Mouse (Mus musculus) embryonic facial prominence, embryonic 13.5 days (tissue): ENCODE results near the gene Olfr432. TPM values are rescaled to one million over a fixed set of nuclear protein-coding genes. Genes with fewer than 3 reads are reported as not detected.
A peak's percentile ranks its signal among the peaks of the same experiment; 100 is the strongest.
"Not testable (repeated sequence)": the region's sequence is repeated elsewhere in the genome, so short reads cannot be mapped to it uniquely, and the experiment has no call there.

ENCODE experiments used
- ATAC-seq: fragments of 200-750 bp; cut with Nextera tagmentation; 2 replicates; pipeline ENCODE4 v1.8.0; 2017; ENCODE audit warnings: low read depth; ENCODE audit not compliant: insufficient number of reproducible peaks, insufficient read depth, low FRiP score, low TSS enrichment
- H3K27ac ChIP-seq: fragments of 300-500 bp; sonication (generic); 2 replicates; pipeline ENCODE4 v1.5.1; 2015; ENCODE audit warnings: moderate library complexity, mild to moderate bottlenecking, inconsistent platforms
- H3K27me3 ChIP-seq: fragments of 300-500 bp; sonication (generic); 2 replicates; pipeline ENCODE4 v1.6.1; 2015; ENCODE audit warnings: mild to moderate bottlenecking, inconsistent platforms
- H3K36me3 ChIP-seq: fragments of 300-500 bp; sonication (generic); 2 replicates; pipeline ENCODE4 v1.6.1; 2015; ENCODE audit warnings: mild to moderate bottlenecking, inconsistent platforms
- H3K4me1 ChIP-seq: fragments of 300-500 bp; sonication (generic); 2 replicates; pipeline ENCODE4 v1.6.1; 2015; ENCODE audit warnings: inconsistent platforms
- H3K4me2 ChIP-seq: fragments of 300-500 bp; sonication (generic); 2 replicates; pipeline ENCODE4 v1.6.1; 2015; ENCODE audit warnings: moderate library complexity, mild to moderate bottlenecking, inconsistent platforms
- H3K4me3 ChIP-seq: fragments of 300-500 bp; sonication (generic); 2 replicates; pipeline ENCODE4 v1.5.1; 2015; ENCODE audit warnings: mild to moderate bottlenecking, inconsistent platforms
- H3K9ac ChIP-seq: fragments of 300-500 bp; sonication (generic); 2 replicates; pipeline ENCODE4 v1.6.1; 2015; ENCODE audit warnings: mild to moderate bottlenecking, inconsistent platforms
- H3K9me3 ChIP-seq: fragments of 300-500 bp; sonication (generic); 2 replicates; pipeline ENCODE4 v1.6.1; 2016; ENCODE audit warnings: inconsistent platforms
- WGBS: fragments of 180-500 bp; shearing (Covaris S2); methylation state at CpG from one replicate; pipeline ENCODE4 v1.1.7; 2015; ENCODE audit warnings: mixed read lengths; 5-methylcytosine and 5-hydroxymethylcytosine counted together
- polyA plus RNA-seq: library from polyadenylated mRNA; unstranded; fragments of >200 nt; fragmentation: Nextera tagmentation; extraction: Ambion mirVana; gene quantifications from 2 replicates; pipeline ENCODE4 v1.2.1, GENCODE M21; 2015

Olfr432 gene
- not detected in 2 replicates for polyA plus RNA-seq

- ATAC-seq: no peak
- 62% methylated on average over 2 of the region's 2 CpGs for WGBS
Measured at GRCm38 (mm10) chr1:174048893-174049292, at the start of gene Olfr432. Gene Olfr432 (plus strand): TSS chr1:174049205.

GRCm38 (mm10) chr1:174004352-174005109 is 44.5 kb upstream of the Olfr432 start:
- H3K9me3 ChIP-seq, H3K36me3 ChIP-seq, H3K4me2 ChIP-seq, H3K27ac ChIP-seq, H3K27me3 ChIP-seq, H3K4me1 ChIP-seq, H3K4me3 ChIP-seq, H3K9ac ChIP-seq, ATAC-seq: not testable (repeated sequence)
- WGBS: 75% methylated on average over 2 of the region's 3 CpGs

More at GRCm38 (mm10) chr1:174048893-174049292, at the start of gene Olfr432:
- Histone ChIP-seq H3K4me3 (no peak within 1 kb of the TSS), H3K27me3 (no peaks in the 10 kb centered on the region), H3K4me2 (no peak within 1 kb of the TSS), H3K27ac (no peak within 1 kb of the TSS), H3K36me3 (no peaks in the 10 kb centered on the region), H3K4me1 (no peaks in the 10 kb centered on the region), H3K9ac (no peak within 1 kb of the TSS), H3K9me3 (no peaks in the 10 kb centered on the region)

GRCm38 (mm10) chr1:174007050-174007449 is 42.0 kb upstream of the Olfr432 start:
- not testable (repeated sequence) for H3K27ac ChIP-seq, H3K27me3 ChIP-seq, ATAC-seq, H3K9me3 ChIP-seq, H3K9ac ChIP-seq, H3K4me1 ChIP-seq, H3K36me3 ChIP-seq, H3K4me2 ChIP-seq, H3K4me3 ChIP-seq

- H3K9me3 ChIP-seq: no peaks in the 10 kb centered on the region
- no peak for ATAC-seq
- H3K4me1 ChIP-seq: no peaks in the 10 kb centered on the region
- 32% methylated on average over 1 of the region's 1 CpGs for WGBS
- no peaks in the 10 kb centered on the region for H3K36me3 ChIP-seq
- no peak within 1 kb of the TSS for H3K9ac ChIP-seq
- H3K27ac ChIP-seq: no peak within 1 kb of the TSS
- H3K4me2 ChIP-seq: no peak within 1 kb of the TSS
- no peaks in the 10 kb centered on the region for H3K27me3 ChIP-seq
- H3K4me3 ChIP-seq: no peak within 1 kb of the TSS
Measured at GRCm38 (mm10) chr1:174031698-174032097, 17.3 kb upstream of the Olfr432 start, which contains the start of gene Ifi205. Gene Ifi205 (minus strand): TSS chr1:174031810.

GRCm38 (mm10) chr1:174035841-174036240 is 13.2 kb upstream of the Olfr432 start:
- no peak overlapping the region for H3K4me3 ChIP-seq
- 48% methylated on average over 4 of the region's 4 CpGs for WGBS
- ATAC-seq: no peak
- H3K36me3 ChIP-seq: no peaks in the 10 kb centered on the region
- no peak overlapping the region for H3K4me2 ChIP-seq
- H3K9ac ChIP-seq: no peak overlapping the region
- H3K9me3 ChIP-seq: no peaks in the 10 kb centered on the region
- H3K4me1 ChIP-seq: no peaks in the 10 kb centered on the region
- no peaks in the 10 kb centered on the region for H3K27me3 ChIP-seq
- no peak overlapping the region for H3K27ac ChIP-seq

- Histone ChIP-seq H3K4me1 (no peaks in the 10 kb centered on the region), H3K36me3 (no peaks in the 10 kb centered on the region), H3K27ac (no peak overlapping the region), H3K9ac (no peak overlapping the region), H3K27me3 (no peaks in the 10 kb centered on the region), H3K4me3 (no peak overlapping the region), H3K9me3 (no peaks in the 10 kb centered on the region), H3K4me2 (no peak overlapping the region)
- no peak for ATAC-seq
- 91% methylated on average over 3 of the region's 3 CpGs for WGBS
Measured at GRCm38 (mm10) chr1:174038480-174038879, 10.5 kb upstream of the Olfr432 start.

GRCm38 (mm10) chr1:174040523-174041177 is 8.4 kb upstream of the Olfr432 start, which contains the start of gene Olfr433:
Gene Olfr433 (plus strand): TSS chr1:174040705.
- Histone ChIP-seq H3K27me3 (no peaks in the 10 kb centered on the region), H3K27ac (no peak within 1 kb of the TSS), H3K4me1 (no peaks in the 10 kb centered on the region), H3K9ac (no peak within 1 kb of the TSS), H3K4me2 (no peak within 1 kb of the TSS), H3K9me3 (no peaks in the 10 kb centered on the region), H3K4me3 (no peak within 1 kb of the TSS), H3K36me3 (no peaks in the 10 kb centered on the region)
- 83% methylated on average over 7 of the region's 7 CpGs for WGBS
- no peak for ATAC-seq

- H3K4me3 ChIP-seq, H3K27me3 ChIP-seq, H3K4me2 ChIP-seq, H3K27ac ChIP-seq, H3K9me3 ChIP-seq, H3K36me3 ChIP-seq, H3K9ac ChIP-seq, H3K4me1 ChIP-seq: not testable (repeated sequence)
- 86% methylated on average over 12 of the region's 12 CpGs for WGBS
- ATAC-seq: 0 out of 2 replicates have a peak, but pooled peaks have one; percentile 48
Measured at GRCm38 (mm10) chr1:174042091-174042884, 6.7 kb upstream of the Olfr432 start.

GRCm38 (mm10) chr1:174044431-174044830 is 4.6 kb upstream of the Olfr432 start:
- no peak for ATAC-seq
- 56% methylated on average over 2 of the region's 2 CpGs for WGBS
- no peaks in the 10 kb centered on the region for H3K9me3 ChIP-seq
- H3K9ac ChIP-seq: no peak overlapping the region
- no peak overlapping the region for H3K27ac ChIP-seq
- no peaks in the 10 kb centered on the region for H3K36me3 ChIP-seq
- no peak overlapping the region for H3K4me3 ChIP-seq
- no peak overlapping the region for H3K4me2 ChIP-seq
- H3K27me3 ChIP-seq: no peaks in the 10 kb centered on the region
- no peaks in the 10 kb centered on the region for H3K4me1 ChIP-seq

- 82% methylated on average over 6 of the region's 6 CpGs for WGBS
Measured at GRCm38 (mm10) chr1:174048227-174048626, 778 bp upstream of the Olfr432 start.

GRCm38 (mm10) chr1:174049357-174049756 is 352 bp downstream of the Olfr432 start:
- not testable (repeated sequence) for H3K27me3 ChIP-seq, H3K9me3 ChIP-seq, H3K27ac ChIP-seq, H3K4me2 ChIP-seq, H3K36me3 ChIP-seq, H3K9ac ChIP-seq, H3K4me1 ChIP-seq, H3K4me3 ChIP-seq, ATAC-seq
- 73% methylated on average over 4 of the region's 4 CpGs for WGBS

More at GRCm38 (mm10) chr1:174048227-174048626, 778 bp upstream of the Olfr432 start:
- not testable (repeated sequence) for ATAC-seq, H3K4me3 ChIP-seq, H3K9me3 ChIP-seq, H3K4me1 ChIP-seq, H3K27me3 ChIP-seq, H3K36me3 ChIP-seq, H3K4me2 ChIP-seq, H3K9ac ChIP-seq, H3K27ac ChIP-seq
